Mouse (Mus musculus) liver, embryonic 13.5 days (tissue): ENCODE measurements around the gene Klrb1. TPM values are rescaled to one million over a fixed set of nuclear protein-coding genes. Genes with fewer than 3 reads are reported as not detected.
"Not testable (repeated sequence)": the region's sequence is repeated elsewhere in the genome, so short reads cannot be mapped to it uniquely, and the experiment has no call there.

Source experiments
- ATAC-seq: fragments of 200-750 bp; cut with Nextera tagmentation; 2 replicates; pipeline ENCODE4 v1.8.0; 2017; ENCODE audit warnings: low read depth, mild to moderate bottlenecking, moderate number of reproducible peaks, moderate library complexity
- DNase-seq: peaks from one replicate; pipeline ENCODE4 v3.0.0; 2022
- H3K27ac ChIP-seq: fragments of 300-500 bp; sonication (generic); 2 replicates; pipeline ENCODE4 v1.5.1; 2015; ENCODE audit warnings: moderate library complexity, mild to moderate bottlenecking, inconsistent platforms
- H3K27me3 ChIP-seq: fragments of 300-500 bp; sonication (generic); 2 replicates; pipeline ENCODE4 v1.6.1; 2015; ENCODE audit warnings: mild to moderate bottlenecking, inconsistent platforms
- H3K36me3 ChIP-seq: fragments of 300-500 bp; sonication (generic); 2 replicates; pipeline ENCODE4 v1.6.1; 2015; ENCODE audit warnings: mild to moderate bottlenecking, inconsistent platforms
- H3K4me1 ChIP-seq: fragments of 300-500 bp; sonication (generic); replicated peaks from 2 replicates; pipeline ENCODE4 v1.6.1; 2015; ENCODE audit warnings: inconsistent platforms
- H3K4me2 ChIP-seq: fragments of 300-500 bp; sonication (generic); 2 replicates; pipeline ENCODE4 v1.6.1; 2015; ENCODE audit warnings: inconsistent platforms, mild to moderate bottlenecking, moderate library complexity
- H3K4me3 ChIP-seq: fragments of 300-500 bp; sonication (generic); replicated peaks from 2 replicates; pipeline ENCODE4 v1.5.1; 2015; ENCODE audit warnings: mild to moderate bottlenecking, inconsistent platforms
- H3K9ac ChIP-seq: fragments of 300-500 bp; sonication (generic); 2 replicates; pipeline ENCODE4 v1.6.1; 2015; ENCODE audit warnings: mild to moderate bottlenecking, inconsistent platforms
- H3K9me3 ChIP-seq: fragments of 300-500 bp; sonication (generic); replicated peaks from 2 replicates; pipeline ENCODE4 v1.6.1; 2016; ENCODE audit warnings: inconsistent platforms
- WGBS: fragments of 180-500 bp; shearing (Covaris S2); methylation state at CpG from one replicate; pipeline ENCODE4 v1.1.7; 2015; ENCODE audit not compliant: insufficient replicate concordance; 5-methylcytosine and 5-hydroxymethylcytosine counted together
- polyA plus RNA-seq: library from polyadenylated mRNA; unstranded; fragments of >200 nt; fragmentation: Nextera tagmentation; extraction: Ambion mirVana; gene quantifications from 2 replicates; pipeline ENCODE4 v1.2.1, GENCODE M21; 2015

Gene Klrb1
- polyA plus RNA-seq, 1 experiment from 2014 or later, result not detected

- 0% methylated on average over 22 of the region's 22 CpGs for WGBS
- peak overlapping the region; percentile 79 for H3K27ac ChIP-seq
Measured at GRCm38 (mm10) chr6:128760016-128760415, 37.2 kb upstream of the Klrb1 start.

GRCm38 (mm10) chr6:128759221-128759950 is 36.5 kb upstream of the Klrb1 start:
- H3K9me3 ChIP-seq, result no peaks in the 10 kb centered on the region
- H3K4me2 ChIP-seq, result peak overlapping the region; percentile 2
- H3K9ac ChIP-seq, result no peak overlapping the region
- DNase-seq, result no peak
- H3K4me1 ChIP-seq, result peaks cover 18% of the 10 kb centered on the region
- H3K27ac ChIP-seq, result no peak overlapping the region
- WGBS, result 74% methylated on average over 5 of the region's 5 CpGs
- no peaks in the 10 kb centered on the region for H3K36me3 ChIP-seq
- ATAC-seq, result no peak
- no peaks in the 10 kb centered on the region for H3K27me3 ChIP-seq
- H3K4me3 ChIP-seq, result no peak overlapping the region

More at GRCm38 (mm10) chr6:128760016-128760415, 37.2 kb upstream of the Klrb1 start:
- peak overlapping the region; percentile 69 for H3K4me3 ChIP-seq
- DNase-seq (peak; percentile 79), ATAC-seq (peak; percentile 52)
- H3K27me3 ChIP-seq, H3K36me3 ChIP-seq, H3K9me3 ChIP-seq: not testable (repeated sequence)
- H3K4me2 ChIP-seq, result peak overlapping the region; percentile 73
- H3K4me1 ChIP-seq, result peaks cover 18% of the 10 kb centered on the region
- peak overlapping the region; percentile 70 for H3K9ac ChIP-seq

GRCm38 (mm10) chr6:128755402-128755763 is 32.5 kb upstream of the Klrb1 start:
- not testable (repeated sequence) for H3K4me1 ChIP-seq, H3K9ac ChIP-seq, DNase-seq, H3K27me3 ChIP-seq, H3K36me3 ChIP-seq, H3K9me3 ChIP-seq, H3K4me3 ChIP-seq, H3K4me2 ChIP-seq
- H3K27ac ChIP-seq, result peak overlapping the region; percentile 53; the same call in 1 of the 2 replicates
- 28% methylated on average over 4 of the region's 4 CpGs for WGBS
- 0 out of 2 replicates have a peak, but pooled peaks have one; percentile 2 for ATAC-seq

- H3K36me3 ChIP-seq, H3K4me3 ChIP-seq, H3K4me1 ChIP-seq, H3K9ac ChIP-seq, H3K27me3 ChIP-seq, DNase-seq, H3K9me3 ChIP-seq: not testable (repeated sequence)
- Histone ChIP-seq H3K4me2 (0 out of 2 replicates have a peak overlapping the region, but pooled peaks have one; percentile 6), H3K27ac (peak overlapping the region; percentile 54)
- ATAC-seq, result peak; percentile 57
- 56% methylated on average over 12 of the region's 12 CpGs for WGBS
Measured at GRCm38 (mm10) chr6:128754748-128755401, 32.0 kb upstream of the Klrb1 start.

GRCm38 (mm10) chr6:128754265-128754664 is 31.4 kb upstream of the Klrb1 start:
- not testable (repeated sequence) for H3K4me3 ChIP-seq, H3K4me1 ChIP-seq, H3K9me3 ChIP-seq, H3K36me3 ChIP-seq, H3K27me3 ChIP-seq, DNase-seq, H3K9ac ChIP-seq
- 29% methylated on average over 10 of the region's 10 CpGs for WGBS
- peak; percentile 57 for ATAC-seq
- H3K4me2 ChIP-seq, result 0 out of 2 replicates have a peak overlapping the region, but pooled peaks have one; percentile 6
- H3K27ac ChIP-seq, result peak overlapping the region; percentile 54

GRCm38 (mm10) chr6:128753610-128754224 is 30.9 kb upstream of the Klrb1 start:
- H3K36me3 ChIP-seq, H3K4me1 ChIP-seq, H3K9ac ChIP-seq, H3K4me3 ChIP-seq, H3K4me2 ChIP-seq, DNase-seq, H3K27me3 ChIP-seq, H3K9me3 ChIP-seq: not testable (repeated sequence)
- ATAC-seq, result peak; percentile 71
- WGBS, result 29% methylated on average over 8 of the region's 8 CpGs
- 0 out of 2 replicates have a peak overlapping the region, but pooled peaks have one; percentile 54 for H3K27ac ChIP-seq

GRCm38 (mm10) chr6:128747006-128747405 is 24.1 kb upstream of the Klrb1 start:
- H3K4me1 ChIP-seq, H3K9me3 ChIP-seq, H3K36me3 ChIP-seq, H3K4me3 ChIP-seq, DNase-seq, ATAC-seq, H3K9ac ChIP-seq, H3K4me2 ChIP-seq, H3K27me3 ChIP-seq, H3K27ac ChIP-seq: not testable (repeated sequence)
- 63% methylated on average over 6 of the region's 6 CpGs for WGBS

- 71% methylated on average over 7 of the region's 7 CpGs for WGBS
- Histone ChIP-seq H3K9ac (no peak overlapping the region), H3K9me3 (no peaks in the 10 kb centered on the region), H3K27me3 (no peaks in the 10 kb centered on the region), H3K36me3 (no peaks in the 10 kb centered on the region), H3K4me1 (no peaks in the 10 kb centered on the region), H3K4me2 (no peak overlapping the region), H3K27ac (no peak overlapping the region), H3K4me3 (no peak overlapping the region)
- ATAC-seq (no peak), DNase-seq (no peak)
Measured at GRCm38 (mm10) chr6:128737445-128737844, 14.6 kb upstream of the Klrb1 start.

GRCm38 (mm10) chr6:128736100-128736499 is 13.2 kb upstream of the Klrb1 start:
- no peak for DNase-seq
- no peaks in the 10 kb centered on the region for H3K27me3 ChIP-seq
- H3K9me3 ChIP-seq, result no peaks in the 10 kb centered on the region
- H3K36me3 ChIP-seq, result no peaks in the 10 kb centered on the region
- no peak overlapping the region for H3K4me3 ChIP-seq
- no peak overlapping the region for H3K9ac ChIP-seq
- no peak overlapping the region for H3K27ac ChIP-seq
- no peak for ATAC-seq
- no peak overlapping the region for H3K4me2 ChIP-seq
- no peaks in the 10 kb centered on the region for H3K4me1 ChIP-seq

- Histone ChIP-seq H3K27me3 (no peaks in the 10 kb centered on the region), H3K9ac (no peak overlapping the region), H3K4me1 (no peaks in the 10 kb centered on the region), H3K27ac (no peak overlapping the region), H3K9me3 (no peaks in the 10 kb centered on the region), H3K4me2 (no peak overlapping the region), H3K4me3 (no peak overlapping the region), H3K36me3 (no peaks in the 10 kb centered on the region)
- ATAC-seq (no peak), DNase-seq (no peak)
Measured at GRCm38 (mm10) chr6:128734896-128735295, 12.0 kb upstream of the Klrb1 start.

GRCm38 (mm10) chr6:128733908-128734679 is 11.2 kb upstream of the Klrb1 start:
- no peak for DNase-seq
- Histone ChIP-seq H3K4me2 (no peak overlapping the region), H3K27me3 (no peaks in the 10 kb centered on the region), H3K27ac (no peak overlapping the region), H3K4me1 (no peaks in the 10 kb centered on the region), H3K36me3 (no peaks in the 10 kb centered on the region), H3K4me3 (no peak overlapping the region), H3K9me3 (no peaks in the 10 kb centered on the region), H3K9ac (no peak overlapping the region)
- ATAC-seq, result no peak
- WGBS, result 29% methylated on average over 5 of the region's 5 CpGs
